Mouse (Mus musculus): Measurements from ENCODE around the gene Pdap1. TPM values are rescaled to one million over a fixed set of nuclear protein-coding genes. Genes with fewer than 3 reads are reported as not detected.
"Not testable (repeated sequence)": the region's sequence is repeated elsewhere in the genome, so short reads cannot be mapped to it uniquely, and the experiment has no call there.

Pdap1 gene
- total RNA-seq (2021) = 10 to 100 TPM; 88.5 to 94.7 TPM
- long read RNA-seq = 0 reads

- peak; percentile 96 to 97 for DNase-seq (ENCODE audit: low spot score in 2 of 2)
Observed at GRCm38 (mm10) chr5:145139571-145140519, at the start of gene Pdap1, which contains the start of gene Bud31. Gene Pdap1 (minus strand): TSS chr5:145140238. Gene Bud31 (plus strand): TSS chr5:145140362.

GRCm38 (mm10) chr5:145189416-145189815 is 49.4 kb upstream of the Pdap1 start:
- no peak for DNase-seq (ENCODE audit: low spot score in 2 of 2)

- DNase-seq (ENCODE audit: low spot score in 2 of 2) = no peak
Observed at GRCm38 (mm10) chr5:145185244-145185643, 45.2 kb upstream of the Pdap1 start.

GRCm38 (mm10) chr5:145178461-145178980 is 38.5 kb upstream of the Pdap1 start:
- no peak for DNase-seq (ENCODE audit: low spot score in 2 of 2)

GRCm38 (mm10) chr5:145167306-145167661 is 27.2 kb upstream of the Pdap1 start:
- no peak for DNase-seq (ENCODE audit: low spot score in 2 of 2)

- DNase-seq (ENCODE audit: low spot score in 2 of 2) = peak; percentile 98 to 100
Observed at GRCm38 (mm10) chr5:145166536-145167305, 26.7 kb upstream of the Pdap1 start, which contains the start of the genes Ptcd1 and Cpsf4. Gene Ptcd1 (minus strand): TSS chr5:145167108. Gene Cpsf4 (plus strand): TSS chr5:145167213.

- DNase-seq (ENCODE audit: low spot score in 2 of 2) = no peak
Observed at GRCm38 (mm10) chr5:145165184-145165583, 25.1 kb upstream of the Pdap1 start.

GRCm38 (mm10) chr5:145164710-145165109 is 24.7 kb upstream of the Pdap1 start:
- peak in 1 of 2 experiments; percentile 30 for DNase-seq (ENCODE audit: low spot score in 2 of 2)

GRCm38 (mm10) chr5:145161361-145161760 is 21.3 kb upstream of the Pdap1 start:
- no peak for DNase-seq (ENCODE audit: low spot score in 2 of 2)

- no peak for DNase-seq (ENCODE audit: low spot score in 2 of 2)
Observed at GRCm38 (mm10) chr5:145152690-145153089, 12.7 kb upstream of the Pdap1 start.

GRCm38 (mm10) chr5:145149294-145149693 is 9.3 kb upstream of the Pdap1 start:
- DNase-seq (ENCODE audit: low spot score in 2 of 2) = no peak

GRCm38 (mm10) chr5:145147748-145148147 is 7.7 kb upstream of the Pdap1 start:
- DNase-seq (ENCODE audit: low spot score in 2 of 2) = no peak

GRCm38 (mm10) chr5:145140611-145141010 is 573 bp upstream of the Pdap1 start:
- no peak for DNase-seq (ENCODE audit: low spot score in 2 of 2)

- DNase-seq (ENCODE audit: low spot score in 2 of 2) = no peak
Observed at GRCm38 (mm10) chr5:145138836-145139235, 1.2 kb downstream of the Pdap1 start.

GRCm38 (mm10) chr5:145133275-145133674 is 6.8 kb downstream of the Pdap1 start:
- DNase-seq (ENCODE audit: low spot score in 2 of 2) = not testable (repeated sequence)

- no peak for DNase-seq (ENCODE audit: low spot score in 2 of 2)
Observed at GRCm38 (mm10) chr5:145130995-145131394, 9.0 kb downstream of the Pdap1 start.

- peak; percentile 70 to 82 for DNase-seq (ENCODE audit: low spot score in 2 of 2)
Observed at GRCm38 (mm10) chr5:145130191-145130590, 9.8 kb downstream of the Pdap1 start.

- DNase-seq (ENCODE audit: low spot score in 2 of 2) = not testable (repeated sequence)
Observed at GRCm38 (mm10) chr5:145129773-145130172, 10.3 kb downstream of the Pdap1 start.

GRCm38 (mm10) chr5:145129124-145129523 is 10.9 kb downstream of the Pdap1 start:
- DNase-seq (ENCODE audit: low spot score in 2 of 2) = no peak

GRCm38 (mm10) chr5:145126580-145126979 is 13.5 kb downstream of the Pdap1 start:
- no peak for DNase-seq (ENCODE audit: low spot score in 2 of 2)

- DNase-seq (ENCODE audit: low spot score in 2 of 2) = no peak
Observed at GRCm38 (mm10) chr5:145123396-145123795, 16.6 kb downstream of the Pdap1 start.
